Mouse (Mus musculus) G1E (cell line): ENCODE measurements around the gene Zranb3. TPM values are rescaled to one million over a fixed set of nuclear protein-coding genes. Genes with fewer than 3 reads are reported as not detected.
"Not testable (repeated sequence)": the region's sequence is repeated elsewhere in the genome, so short reads cannot be mapped to it uniquely, and the experiment has no call there.

ENCODE experiments used
- ATAC-seq: 2 replicates; pipeline ENCODE4 v1.8.0; 2016; ENCODE audit warnings: mild to moderate bottlenecking; ENCODE audit not compliant: insufficient number of reproducible peaks, poor library complexity, low FRiP score, severe bottlenecking; ENCODE audit errors: extremely low read depth
- DNase-seq: peaks from one replicate; pipeline ENCODE4 v3.0.0; 2012; ENCODE audit warnings: low spot score
- H3K27me3 ChIP-seq: 2 replicates; pipeline ENCODE4 v1.6.1; 2012; ENCODE audit warnings: mild to moderate bottlenecking, low read length, inconsistent platforms; ENCODE audit not compliant: insufficient read depth
- H3K36me3 ChIP-seq: replicated peaks from 2 replicates; pipeline ENCODE3; 2012; ENCODE audit warnings: mild to moderate bottlenecking, inconsistent platforms
- H3K4me1 ChIP-seq: 2 replicates; pipeline ENCODE4 v1.6.1; 2012; ENCODE audit warnings: low read depth, low read length, inconsistent platforms, mixed read lengths; ENCODE audit not compliant: insufficient read depth
- H3K4me3 ChIP-seq: 2 replicates; pipeline ENCODE4 v1.5.1; 2012; ENCODE audit warnings: low read depth, mild to moderate bottlenecking, inconsistent platforms, low read length, moderate library complexity, mixed read lengths
- H3K9me3 ChIP-seq: replicated peaks from 2 replicates; pipeline ENCODE4 v1.6.1; 2012; ENCODE audit warnings: inconsistent platforms
- CTCF ChIP-seq: IDR thresholded peaks from 2 replicates; pipeline ENCODE4 v1.5.1; 2012; ENCODE audit warnings: low read depth, low read length, inconsistent platforms, mixed read lengths
- GATA1 ChIP-seq: IDR thresholded peaks from 2 replicates; pipeline ENCODE4 v1.6.1; 2012; ENCODE audit warnings: borderline replicate concordance, low read length, inconsistent platforms, mixed read lengths
- GATA2 ChIP-seq: IDR thresholded peaks from 2 replicates; pipeline ENCODE4 v1.6.1; 2012; ENCODE audit warnings: low read depth, low read length, inconsistent platforms, borderline replicate concordance
- POLR2AphosphoS5 ChIP-seq: IDR thresholded peaks from 2 replicates; pipeline ENCODE4 v1.6.1; 2012; ENCODE audit warnings: low read depth, low read length, inconsistent platforms; ENCODE audit not compliant: insufficient replicate concordance
- TAL1 ChIP-seq: conservative IDR thresholded peaks from 2 replicates; pipeline ENCODE4 v1.6.1; 2012; ENCODE audit warnings: low read depth, low read length, inconsistent platforms, mixed read lengths
- polyA plus RNA-seq: library from polyadenylated mRNA; stranded (reverse); fragments of >175 nt; gene quantifications from 2 replicates; pipeline ENCODE4 v1.2.3, GENCODE M21; 2012
- total RNA-seq, 2 experiments: library from RNA; stranded (forward) in 1 of 2; stranded (reverse) in 1 of 2; fragments of 200-1000 nt in 1 of 2; fragments of >200 nt in 1 of 2; fragmentation: Nextera tagmentation in 1 of 2; gene quantifications; 2 replicates each; pipeline ENCODE4 v1.2.3; 2014 to 2017

The Zranb3 gene
- total RNA-seq (2014; fragmentation: Nextera tagmentation): 29.3 and 31.7 TPM in 2 replicates
- total RNA-seq (2017): 28.1 and 31.2 TPM in 2 replicates
- 0.75 and 1.9 TPM in 2 replicates for polyA plus RNA-seq

DNA sequence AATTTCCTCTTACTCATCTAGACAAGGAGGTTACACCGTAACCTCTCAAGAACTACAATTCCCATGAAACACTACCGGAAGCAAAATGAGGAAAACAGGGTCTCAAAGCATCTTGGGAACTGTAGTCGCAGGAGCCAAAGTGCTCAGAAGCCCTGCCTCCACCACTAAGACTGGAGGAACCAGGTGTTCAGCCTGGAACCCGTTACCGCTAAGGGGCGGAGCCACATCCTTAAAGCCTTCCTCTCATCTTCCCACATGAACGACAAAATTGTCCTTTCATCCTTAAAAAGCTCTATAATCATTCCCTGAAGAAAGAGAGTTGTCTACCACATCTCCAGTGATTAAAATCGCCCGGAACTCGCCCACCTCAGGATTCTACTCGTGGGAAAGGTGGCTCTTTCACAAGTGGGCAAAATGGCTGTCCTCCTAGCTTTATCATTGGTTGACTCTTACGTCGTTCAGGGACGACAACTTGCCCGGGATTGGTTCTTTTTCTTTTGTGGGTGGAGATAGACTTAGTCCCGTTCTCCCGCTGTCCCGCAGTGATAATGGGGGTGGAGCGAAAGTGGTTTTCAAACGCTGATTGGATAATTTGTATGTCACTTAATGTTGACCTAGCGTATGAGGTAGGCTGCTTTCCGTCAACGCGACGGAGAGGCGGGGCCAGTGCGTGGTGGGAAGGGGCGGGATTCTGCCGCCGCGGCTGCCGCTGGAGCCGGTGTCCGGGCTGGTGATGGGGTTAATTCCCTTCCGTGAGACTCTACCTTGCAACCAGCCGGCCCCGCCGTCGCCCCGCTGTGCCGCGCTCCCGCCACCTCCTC is at the start of gene Zranb3, which contains the start of gene R3hdm1:
Zranb3 (minus strand) TSS at position 407 of the 821 bp plus-strand sequence.
R3hdm1 (plus strand) TSS at position 661 of the 821 bp plus-strand sequence.
- peak within 1 kb of the TSS; percentile 86 for H3K4me3 ChIP-seq
- H3K36me3 ChIP-seq: peaks cover 17% of the 10 kb centered on the region
- DNase-seq: peak; percentile 98
- no peaks in the 10 kb centered on the region for H3K27me3 ChIP-seq
- TF ChIP-seq TAL1: no peak
- TF ChIP-seq GATA2: no peak
- peak; percentile 89 for ATAC-seq
- H3K9me3 ChIP-seq: no peaks in the 10 kb centered on the region
- H3K4me1 ChIP-seq: peaks cover 46% of the 10 kb centered on the region

GRCm38 (mm10) chr1:128141737-128142136 is 38.9 kb upstream of the Zranb3 start:
- Histone ChIP-seq H3K4me1 (peaks cover 2% of the 10 kb centered on the region; the same call in 1 of the 2 replicates), H3K4me3 (no peak overlapping the region), H3K36me3 (peaks cover 10% of the 10 kb centered on the region), H3K27me3 (no peaks in the 10 kb centered on the region), H3K9me3 (no peaks in the 10 kb centered on the region)
- no peak for TF ChIP-seq CTCF
- DNase-seq (no peak), ATAC-seq (no peak)

- H3K27me3 ChIP-seq: no peaks in the 10 kb centered on the region
- no peak overlapping the region for H3K4me3 ChIP-seq
- TF ChIP-seq TAL1: no peak
- no peak for TF ChIP-seq GATA2
- no peak for TF ChIP-seq CTCF
- no peak for TF ChIP-seq GATA1
- TF ChIP-seq POLR2AphosphoS5: no peak
- H3K36me3 ChIP-seq: peaks cover 10% of the 10 kb centered on the region
- H3K9me3 ChIP-seq: no peaks in the 10 kb centered on the region
- H3K4me1 ChIP-seq: peaks cover 2% of the 10 kb centered on the region; the same call in 1 of the 2 replicates
- ATAC-seq (0 out of 2 replicates have a peak, but pooled peaks have one; percentile 28), DNase-seq (no peak)
These were observed 38.2 kb upstream of the Zranb3 start for GRCm38 (mm10) chr1:128141039-128141438.

DNA sequence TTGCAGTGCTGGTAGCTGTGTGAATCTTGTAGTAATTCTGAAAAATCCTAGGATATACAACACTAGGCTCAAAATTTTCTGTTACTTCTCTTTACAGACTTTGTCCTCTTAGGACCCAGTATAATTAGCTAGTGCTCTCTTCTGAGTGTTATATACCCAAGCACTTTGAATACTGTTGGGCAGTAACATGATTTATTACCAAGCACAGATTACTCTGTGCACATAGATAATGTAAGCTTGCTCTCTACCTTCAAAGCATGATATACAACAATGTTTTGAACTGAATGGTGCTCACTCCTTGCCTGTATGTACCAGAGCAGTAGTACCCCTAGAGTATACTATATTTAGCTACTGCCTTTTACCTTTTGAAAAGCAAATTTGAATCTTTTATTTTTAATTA is 33.4 kb upstream of the Zranb3 start:
- H3K36me3 ChIP-seq, ATAC-seq, H3K9me3 ChIP-seq, H3K4me1 ChIP-seq, DNase-seq, H3K27me3 ChIP-seq, H3K4me3 ChIP-seq: not testable (repeated sequence)

DNA sequence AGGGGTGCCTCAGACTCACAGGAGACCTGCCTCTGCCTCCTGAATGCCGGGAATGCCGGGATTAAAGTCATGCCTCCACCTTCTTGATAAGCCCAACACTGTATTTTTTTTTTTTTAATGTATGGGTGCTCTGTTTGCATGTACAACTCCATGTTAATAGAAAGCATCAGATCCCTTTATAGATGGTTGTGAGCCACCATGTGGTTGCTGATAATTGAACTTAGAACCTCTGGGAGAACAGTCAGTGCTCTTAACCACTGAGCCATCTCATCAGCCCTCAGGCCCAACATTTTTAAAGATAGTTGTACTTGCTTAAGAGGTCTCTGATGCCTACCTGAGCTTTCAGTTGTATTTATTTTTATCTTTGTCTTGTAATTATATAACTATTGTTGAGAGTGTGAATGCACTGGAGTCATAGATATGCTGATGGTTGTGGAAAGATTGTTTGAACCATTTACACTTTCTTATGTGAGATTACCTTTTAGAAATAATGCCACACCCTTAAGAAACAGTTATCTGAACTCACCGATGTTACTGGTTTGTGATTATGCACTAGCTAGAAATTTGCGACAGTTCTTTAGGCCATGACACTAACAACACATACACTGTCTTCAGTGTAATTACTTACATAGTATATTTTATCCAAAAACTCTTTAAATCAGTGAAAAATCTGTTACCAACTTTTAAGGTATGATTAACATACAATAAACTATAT is 18.2 kb upstream of the Zranb3 start:
- Histone ChIP-seq H3K36me3 (peaks cover 18% of the 10 kb centered on the region), H3K27me3 (no peaks in the 10 kb centered on the region), H3K4me3 (no peak overlapping the region), H3K4me1 (peaks cover 19% of the 10 kb centered on the region), H3K9me3 (no peaks in the 10 kb centered on the region; the same call in 1 of the 2 replicates)
- TF ChIP-seq TAL1 (no peak), GATA2 (no peak), CTCF (no peak), POLR2AphosphoS5 (no peak), GATA1 (no peak)
- DNase-seq (no peak), ATAC-seq (no peak)

DNA sequence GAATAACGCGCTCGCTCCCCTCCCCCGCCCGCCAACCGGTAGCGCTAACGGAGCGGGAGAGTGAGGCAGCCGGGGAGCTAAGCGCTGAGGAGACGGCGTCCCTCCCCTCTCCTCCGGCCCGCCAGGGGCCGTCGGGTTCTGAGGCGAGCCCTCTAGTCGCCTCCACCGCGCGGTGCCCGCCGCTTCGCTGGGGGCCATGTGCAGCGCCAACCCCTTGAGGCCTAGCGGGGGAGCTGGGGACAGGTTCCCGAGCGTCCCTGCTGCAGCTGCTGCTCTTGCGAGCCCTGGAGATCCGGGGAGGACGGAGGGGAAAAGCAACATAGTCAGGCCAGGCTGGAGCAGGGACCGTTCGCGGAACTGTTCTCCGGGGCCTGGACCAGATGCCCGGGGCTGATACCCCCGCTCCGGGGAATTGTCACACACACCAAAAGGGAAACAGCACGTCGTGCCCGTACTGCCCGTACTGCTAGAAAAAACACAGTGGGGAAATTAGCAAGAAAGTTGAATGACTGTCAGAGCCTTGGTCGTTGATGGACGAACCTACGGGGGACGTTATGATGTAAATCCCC is 757 bp upstream of the Zranb3 start:
- H3K9me3 ChIP-seq: no peaks in the 10 kb centered on the region
- H3K4me1 ChIP-seq: peaks cover 43% of the 10 kb centered on the region
- no peak for ATAC-seq
- H3K27me3 ChIP-seq: no peaks in the 10 kb centered on the region
- H3K4me3 ChIP-seq: peak overlapping the region; percentile 86
- DNase-seq: peak; percentile 64
- TF ChIP-seq POLR2AphosphoS5 (no peak), TAL1 (no peak), GATA1 (no peak), GATA2 (no peak), CTCF (no peak)
- peaks cover 17% of the 10 kb centered on the region for H3K36me3 ChIP-seq
